Mouse (Mus musculus) embryonic fibroblast, embryonic 13.5 days (primary cell): ENCODE data around the gene Ctnna2. TPM values are rescaled to one million over a fixed set of nuclear protein-coding genes. Genes with fewer than 3 reads are reported as not detected.

Experiments
- H3K27ac ChIP-seq: 2 replicates; pipeline ENCODE4 v1.5.1; 2012; ENCODE audit warnings: low read length, control low read depth, inconsistent platforms; ENCODE audit not compliant: insufficient read depth
- H3K4me1 ChIP-seq: 2 replicates; pipeline ENCODE4 v1.6.1; 2011; ENCODE audit warnings: low read length; ENCODE audit not compliant: control insufficient read depth, insufficient read depth
- H3K4me3 ChIP-seq: 2 replicates; pipeline ENCODE4 v1.5.1; 2011; ENCODE audit warnings: mild to moderate bottlenecking, control low read depth, low read length; ENCODE audit not compliant: insufficient read depth
- CTCF ChIP-seq: IDR thresholded peaks from 2 replicates; pipeline ENCODE4 v1.5.1; 2011; ENCODE audit warnings: mild to moderate bottlenecking, control low read depth, low read length, moderate library complexity, borderline replicate concordance; ENCODE audit not compliant: insufficient read depth
- POLR2A ChIP-seq: IDR thresholded peaks from 2 replicates; pipeline ENCODE4 v1.6.1; 2011; ENCODE audit warnings: low read depth, mild to moderate bottlenecking, control low read depth, low read length, moderate library complexity
- polyA plus RNA-seq: library from polyadenylated mRNA; stranded (reverse); fragments of >200 nt; gene quantifications from 2 replicates; pipeline ENCODE4 v1.2.4, GENCODE M21; 2011; ENCODE audit warnings: low read depth; ENCODE audit not compliant: missing spikeins, insufficient read length

The Ctnna2 gene
- polyA plus RNA-seq, 1 experiment, result 7.5 TPM

DNA sequence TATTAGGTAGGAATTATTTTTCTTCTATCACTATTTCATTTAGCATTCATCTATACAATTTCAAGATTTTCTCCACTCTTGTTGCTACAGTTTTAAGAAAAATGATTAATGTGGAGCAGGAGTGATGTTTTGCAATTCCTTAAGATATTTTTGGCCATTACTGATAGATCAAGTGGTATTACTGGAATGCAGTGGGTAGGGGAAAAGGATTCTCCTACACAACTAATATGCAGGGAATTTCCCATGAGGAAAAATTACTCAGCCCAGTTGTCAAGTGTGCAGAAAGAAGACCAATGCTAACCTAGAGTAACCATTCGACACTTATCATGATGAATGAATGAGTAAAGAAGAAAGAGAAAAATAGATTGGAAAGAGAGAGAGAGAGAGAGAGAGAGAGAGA lies 587.8 kb downstream of the Ctnna2 start:
- H3K4me3 ChIP-seq, result no peak overlapping the region
- H3K27ac ChIP-seq, result no peak overlapping the region
- no peaks in the 10 kb centered on the region for H3K4me1 ChIP-seq
- TF ChIP-seq POLR2A, result no peak
- no peak for TF ChIP-seq CTCF

DNA sequence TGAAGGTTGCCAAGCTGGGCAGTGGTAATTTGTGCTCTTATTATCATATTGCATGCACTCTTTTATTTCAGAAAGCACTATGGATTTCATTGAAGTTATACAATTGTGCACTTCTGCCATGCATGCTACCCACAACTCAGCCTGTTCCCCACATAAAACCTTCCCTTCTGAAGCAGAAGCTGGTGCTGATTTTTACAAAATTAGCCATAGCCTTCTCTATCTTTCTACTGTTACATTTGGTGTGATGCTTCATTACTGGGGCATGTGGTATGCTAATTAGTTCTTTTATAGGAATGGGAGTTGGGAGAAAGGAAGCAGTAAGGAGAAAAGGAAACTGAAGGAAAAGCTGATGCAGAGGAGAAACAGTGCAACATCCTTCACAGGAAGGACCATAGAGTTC lies 598.2 kb downstream of the Ctnna2 start:
- TF ChIP-seq CTCF, result no peak
- TF ChIP-seq POLR2A, result no peak
- H3K27ac ChIP-seq, result no peak overlapping the region
- H3K4me1 ChIP-seq, result no peaks in the 10 kb centered on the region
- H3K4me3 ChIP-seq, result no peak overlapping the region

- Histone ChIP-seq H3K4me3 (no peak overlapping the region), H3K27ac (peak overlapping the region; percentile 64), H3K4me1 (no peaks in the 10 kb centered on the region)
- no peak for TF ChIP-seq POLR2A
- TF ChIP-seq CTCF, result no peak
Measured at GRCm38 (mm10) chr6:77373132-77373531, 606.4 kb downstream of the Ctnna2 start.

- Histone ChIP-seq H3K4me1 (no peaks in the 10 kb centered on the region), H3K4me3 (no peak overlapping the region), H3K27ac (no peak overlapping the region)
- TF ChIP-seq CTCF (no peak), POLR2A (no peak)
Measured at GRCm38 (mm10) chr6:77371147-77371546, 608.4 kb downstream of the Ctnna2 start.

DNA sequence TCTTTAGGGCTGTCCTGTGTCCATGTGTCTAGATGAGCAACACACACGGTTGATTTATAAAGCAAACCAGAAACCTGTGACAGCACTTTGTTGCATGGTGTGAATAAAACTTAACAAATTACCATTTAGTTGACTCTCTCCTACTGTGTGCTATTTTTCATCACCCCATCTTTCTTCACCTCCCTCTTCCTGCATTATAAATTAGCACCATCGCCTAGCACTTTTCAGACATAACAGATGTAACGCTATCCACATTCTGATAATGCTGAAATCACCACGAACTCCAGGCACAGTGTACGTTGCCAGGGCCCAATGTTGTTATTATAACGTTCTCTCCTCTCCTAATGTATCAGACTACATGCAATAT lies 621.0 kb downstream of the Ctnna2 start:
- H3K4me1 ChIP-seq, result no peaks in the 10 kb centered on the region
- no peak for TF ChIP-seq CTCF
- TF ChIP-seq POLR2A, result no peak
- no peak overlapping the region for H3K27ac ChIP-seq
- H3K4me3 ChIP-seq, result no peak overlapping the region

GRCm38 (mm10) chr6:77357748-77358470 lies 621.6 kb downstream of the Ctnna2 start:
- TF ChIP-seq CTCF (no peak), POLR2A (no peak)
- no peak overlapping the region for H3K4me3 ChIP-seq
- no peak overlapping the region for H3K27ac ChIP-seq
- H3K4me1 ChIP-seq, result no peaks in the 10 kb centered on the region

- Histone ChIP-seq H3K4me3 (no peak overlapping the region), H3K4me1 (no peaks in the 10 kb centered on the region), H3K27ac (no peak overlapping the region)
- TF ChIP-seq CTCF (no peak), POLR2A (no peak)
Measured at GRCm38 (mm10) chr6:77354826-77355225, 624.7 kb downstream of the Ctnna2 start.

DNA sequence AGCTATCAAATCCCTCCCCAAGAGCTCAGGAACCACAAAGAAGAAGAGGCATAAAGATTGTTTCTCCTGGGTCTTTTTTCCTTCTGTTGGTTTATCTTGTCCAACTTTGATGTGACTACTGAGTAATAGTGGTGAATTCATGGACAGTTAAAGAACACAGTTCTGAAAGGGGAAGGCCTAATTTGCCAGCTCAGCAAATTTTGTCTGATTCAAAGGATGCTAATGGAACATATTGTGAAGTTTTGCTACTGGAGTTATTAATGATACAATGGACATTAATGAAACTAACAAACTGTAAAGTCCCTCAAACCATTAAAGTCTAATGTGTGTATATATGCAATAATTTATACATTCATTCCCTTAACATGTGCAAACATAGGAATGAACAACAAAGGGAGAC lies 635.7 kb downstream of the Ctnna2 start:
- TF ChIP-seq CTCF, result no peak
- no peak for TF ChIP-seq POLR2A
- Histone ChIP-seq H3K4me3 (no peak overlapping the region), H3K4me1 (peaks cover 3% of the 10 kb centered on the region), H3K27ac (no peak overlapping the region)

DNA sequence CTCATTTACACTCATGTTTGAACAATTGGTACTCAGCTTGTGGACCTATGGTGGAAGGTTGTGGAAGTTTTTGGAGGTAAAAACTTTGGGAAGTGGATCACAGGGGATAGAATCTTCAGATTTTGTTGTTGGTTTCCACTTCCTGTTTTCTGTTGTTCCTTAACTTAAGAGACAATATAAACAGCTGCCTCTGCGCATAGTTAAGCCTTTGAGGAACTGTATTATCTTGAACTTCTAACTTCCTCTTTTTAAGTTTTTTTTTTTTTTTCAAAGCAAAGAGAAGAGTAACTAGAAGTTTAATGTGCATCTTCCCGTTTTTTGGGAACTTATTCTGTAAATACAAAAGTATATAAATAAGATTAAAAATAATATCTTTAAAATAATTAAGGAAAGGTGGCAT lies 644.0 kb downstream of the Ctnna2 start:
- no peak overlapping the region for H3K4me3 ChIP-seq
- no peak overlapping the region for H3K27ac ChIP-seq
- H3K4me1 ChIP-seq, result no peaks in the 10 kb centered on the region
- TF ChIP-seq CTCF (no peak), POLR2A (no peak)

GRCm38 (mm10) chr6:77324748-77325147 lies 654.8 kb downstream of the Ctnna2 start:
- no peaks in the 10 kb centered on the region for H3K4me1 ChIP-seq
- H3K27ac ChIP-seq, result no peak overlapping the region
- no peak overlapping the region for H3K4me3 ChIP-seq
- TF ChIP-seq CTCF (no peak), POLR2A (no peak)

- TF ChIP-seq POLR2A (no peak), CTCF (no peak)
Measured at GRCm38 (mm10) chr6:77324327-77324726, 655.2 kb downstream of the Ctnna2 start.

More at GRCm38 (mm10) chr6:77324327-77324726, 655.2 kb downstream of the Ctnna2 start:
- Histone ChIP-seq H3K4me3 (no peak overlapping the region), H3K27ac (no peak overlapping the region), H3K4me1 (no peaks in the 10 kb centered on the region)
